Mouse (Mus musculus) ovary, adult 10 weeks (tissue): ENCODE measurements around the gene Vamp3. TPM values are rescaled to one million over a fixed set of nuclear protein-coding genes. Genes with fewer than 3 reads are reported as not detected.

ENCODE experiments used
- polyA plus RNA-seq: library from polyadenylated mRNA; stranded (reverse); fragments of 350-450 nt; fragmentation: Illumina TruSeq; extraction: RNeasy Lipid Tissue Mini Kit (QIAGEN cat#74804); gene quantifications from one replicate; pipeline ENCODE4 v1.2.3, GENCODE M21; 2014

The Vamp3 gene
- 157 TPM for polyA plus RNA-seq

DNA sequence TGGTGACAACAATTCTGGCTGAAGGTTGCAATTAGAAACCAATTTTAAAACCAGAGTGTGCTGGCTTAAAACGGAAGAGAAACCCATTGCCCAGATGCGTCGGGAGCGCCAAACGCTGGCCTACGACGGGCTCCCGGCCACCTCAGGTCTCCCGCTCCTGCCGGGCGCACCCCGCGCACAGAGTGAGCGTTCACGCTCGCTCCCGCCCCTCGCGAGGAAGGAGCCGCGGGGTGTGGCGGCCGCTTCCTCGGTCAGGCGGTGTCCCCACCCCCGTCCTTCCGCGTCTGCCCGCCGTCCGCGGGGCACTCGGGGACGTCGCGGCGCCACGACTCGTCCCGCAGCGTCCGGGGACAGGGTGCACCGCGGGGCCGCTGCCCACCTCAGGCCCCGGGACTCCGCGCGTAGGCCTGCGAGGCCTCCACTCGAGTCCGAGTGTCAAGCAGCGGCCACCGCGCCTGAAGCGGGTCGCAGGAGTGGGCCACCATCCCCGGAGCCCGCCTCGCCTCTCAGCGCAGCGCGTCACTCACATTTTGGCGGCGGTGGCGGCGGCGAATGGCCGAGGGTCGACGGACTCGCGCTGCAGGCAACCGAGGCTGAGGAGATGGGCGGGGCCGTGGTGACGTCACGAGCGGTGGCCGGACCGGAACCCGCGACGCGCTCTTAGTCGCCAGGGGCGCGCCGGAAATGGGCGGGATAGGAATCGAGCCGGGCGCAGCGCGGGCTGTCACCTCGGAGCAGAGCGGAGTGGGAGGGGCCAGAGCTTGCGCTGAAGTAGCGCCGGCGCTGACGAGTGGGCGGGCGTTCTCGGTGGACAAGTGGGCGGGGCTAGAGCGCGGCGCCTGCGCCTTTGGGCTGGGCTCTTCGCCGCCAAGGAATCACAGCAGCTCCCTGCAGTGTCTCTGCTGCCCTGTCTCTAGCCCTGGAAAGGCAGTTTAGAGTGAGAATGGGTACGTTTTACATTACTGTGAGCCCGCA is at the start of gene Vamp3:
Gene Vamp3 (minus strand): TSS at position 617 of the 975 bp plus-strand sequence.

DNA sequence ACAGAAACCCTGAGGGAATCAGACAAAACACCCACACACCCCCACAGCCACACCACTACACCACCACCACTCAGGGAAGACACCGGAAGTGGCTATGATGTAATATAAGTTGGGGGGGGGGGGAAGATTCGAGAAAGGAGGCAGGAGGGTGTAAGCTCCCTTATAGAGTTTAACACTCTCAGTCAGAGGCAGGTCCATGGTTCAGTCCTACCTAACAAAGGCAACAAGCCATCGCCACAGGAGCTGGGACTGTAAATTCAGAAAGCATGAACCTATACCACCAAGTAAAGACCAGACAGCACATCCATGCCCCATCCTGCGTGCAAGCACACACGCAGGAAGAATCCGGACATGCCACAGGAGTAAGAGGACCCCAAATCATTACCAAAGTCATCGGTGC is 31.5 kb upstream of the Vamp3 start, which contains the start of gene Gm13090:
Gene Gm13090 (plus strand): TSS at position 301 of the 400 bp plus-strand sequence.

DNA sequence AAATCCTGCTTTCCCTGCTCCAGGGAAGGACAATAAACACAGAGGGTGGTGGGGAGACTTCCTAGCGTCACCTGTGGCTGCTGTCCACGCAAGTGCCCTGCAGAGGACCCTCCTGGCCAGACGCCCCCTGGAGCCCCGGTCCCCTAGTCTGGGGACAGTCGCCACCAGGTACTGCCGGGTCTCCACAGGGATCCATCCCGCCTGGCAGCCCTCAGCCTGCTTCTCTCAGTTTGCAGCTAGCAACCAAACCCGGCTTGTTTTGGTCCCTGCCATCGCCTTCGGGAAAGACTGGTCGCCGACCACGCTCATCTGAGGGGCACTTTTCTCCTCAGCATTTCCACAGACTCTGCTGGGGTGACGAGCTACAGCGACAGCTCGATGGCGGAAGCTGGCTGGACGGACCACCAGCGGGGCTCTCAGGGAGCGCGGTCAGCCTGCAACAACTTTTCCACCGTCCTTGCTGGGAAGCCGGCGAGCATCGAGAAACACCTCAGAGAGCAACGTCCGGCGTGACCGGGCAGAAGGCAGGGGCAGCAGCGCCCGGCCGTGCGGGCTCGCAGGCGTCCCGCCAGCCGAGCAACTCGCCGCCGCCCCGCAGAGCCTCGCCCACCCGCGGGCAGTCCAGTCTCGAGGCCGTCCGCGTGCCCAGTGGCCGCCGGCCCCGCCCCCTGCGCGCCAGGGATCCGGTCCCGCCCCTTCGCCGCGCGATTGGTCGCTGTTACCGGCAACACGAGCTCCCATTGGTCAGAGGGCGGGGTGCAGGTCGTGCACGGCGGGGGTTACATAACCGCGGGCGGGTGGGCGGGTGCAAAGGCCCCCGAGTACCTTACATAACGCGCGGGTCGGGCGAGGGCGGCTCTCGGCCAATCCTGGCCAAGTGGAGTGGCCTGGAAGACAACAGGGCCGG is 13.5 kb downstream of the Vamp3 start, which contains the start of gene Per3:
Gene Per3 (minus strand): TSS at position 629 of the 907 bp plus-strand sequence.

Other genes with a start within 250 kb of the Vamp3 start
- gene Errfi1, start 204.0 kb downstream of the Vamp3 start, polyA plus RNA-seq = 46.6 TPM
- 22.2 TPM for gene Park7, start 143.5 kb downstream of the Vamp3 start, polyA plus RNA-seq
- 2.1 TPM for gene Tnfrsf9, start 143.4 kb downstream of the Vamp3 start, polyA plus RNA-seq
- gene Uts2, start 60.9 kb downstream of the Vamp3 start, polyA plus RNA-seq = not detected
- gene Per3, start 13.3 kb downstream of the Vamp3 start, polyA plus RNA-seq = 3.7 TPM
- not detected for gene Gm13090, start 31.6 kb upstream of the Vamp3 start, polyA plus RNA-seq